Comparison of ENCODE assay signal across 8 mouse cellular contexts in genomic region chr5:121593451-121594401, GRCm38 (mm10). TPM values are rescaled to one million over a fixed set of nuclear protein-coding genes. Genes with fewer than 3 reads are reported as not detected.
A peak's percentile ranks its signal among the peaks of the same experiment; 100 is the strongest.
DNase-seq lines count a peak whose midpoint lies in the region; ATAC-seq and TF ChIP-seq lines count a peak whose summit lies in the region.

Gene Aldh2 (minus strand): TSS chr5:121593824.

- DNase-seq in brain, embryonic 14.5 days (ENCODE audit: low read depth): peak; percentile 90
- DNase-seq in kidney, postnatal 0 days (ENCODE audit: low spot score): peak; percentile 95
- peak; percentile 86 for DNase-seq in liver, embryonic 11.5 days (ENCODE audit: low spot score)
- peak; percentile 79 for DNase-seq in naive thymus-derived CD4-positive, alpha-beta T cell, adult 2 months (ENCODE audit: low read depth)

- H3K9me3 ChIP-seq in erythroblast, embryonic 14.5 days (ENCODE audit: control insufficient read depth, low read length): no peaks in the 10 kb centered on the region
- no peaks in the 10 kb centered on the region for H3K9me3 ChIP-seq in heart, embryonic 12.5 days (replicated peaks)
- no peaks in the 10 kb centered on the region for H3K9me3 ChIP-seq in kidney, postnatal 0 days (replicated peaks; ENCODE audit: low read length)
- H3K9me3 ChIP-seq in liver, embryonic 11.5 days (ENCODE audit: control insufficient read depth, low read length): no peaks in the 10 kb centered on the region
- no peaks in the 10 kb centered on the region for H3K9me3 ChIP-seq in stomach, embryonic 14.5 days (ENCODE audit: control insufficient read depth, low read depth, low read length)

- peak within 1 kb of the TSS; percentile 99 for H3K4me2 ChIP-seq in heart, embryonic 12.5 days
- peak within 1 kb of the TSS; percentile 98 for H3K4me2 ChIP-seq in kidney, postnatal 0 days (ENCODE audit: low read length)
- peak within 1 kb of the TSS; percentile 97 for H3K4me2 ChIP-seq in liver, embryonic 11.5 days
- H3K4me2 ChIP-seq in stomach, embryonic 14.5 days (replicated peaks; ENCODE audit: low read depth, low read length): peak within 1 kb of the TSS; percentile 95

- ATAC-seq in heart, embryonic 12.5 days (ENCODE audit: insufficient number of reproducible peaks, low FRiP score): peak; percentile 87
- peak; percentile 87 for ATAC-seq in kidney, postnatal 0 days (replicated peaks; ENCODE audit: low FRiP score, low read depth)
- ATAC-seq in liver, embryonic 11.5 days (replicated peaks; ENCODE audit: low FRiP score): peak; percentile 90
- ATAC-seq in stomach, embryonic 14.5 days (ENCODE audit: insufficient number of reproducible peaks, insufficient read depth, low FRiP score, low read depth): peak; percentile 84

- peaks cover 7% of the 10 kb centered on the region for H3K36me3 ChIP-seq in C2C12 (ENCODE audit: control insufficient read depth, insufficient read depth)
- no peaks in the 10 kb centered on the region; the same call in 1 of the 2 replicates for H3K36me3 ChIP-seq in erythroblast, embryonic 14.5 days (ENCODE audit: control insufficient read depth)
- H3K36me3 ChIP-seq in heart, embryonic 12.5 days: no peaks in the 10 kb centered on the region
- no peaks in the 10 kb centered on the region for H3K36me3 ChIP-seq in kidney, postnatal 0 days (ENCODE audit: insufficient read depth, low read length)
- no peaks in the 10 kb centered on the region for H3K36me3 ChIP-seq in liver, embryonic 11.5 days (ENCODE audit: control insufficient read depth, insufficient read depth, low read length)
- H3K36me3 ChIP-seq in stomach, embryonic 14.5 days (ENCODE audit: control insufficient read depth, insufficient read depth, low read length): no peaks in the 10 kb centered on the region

- peaks cover 47% of the 10 kb centered on the region for H3K79me2 ChIP-seq in C2C12 (ENCODE audit: control insufficient read depth, insufficient read depth)

- H3K27ac ChIP-seq in heart, embryonic 12.5 days (ENCODE audit: poor library complexity, severe bottlenecking): 0 out of 2 replicates have a peak within 1 kb of the TSS, but pooled peaks have one; percentile 15
- H3K27ac ChIP-seq in kidney, postnatal 0 days: peak within 1 kb of the TSS; percentile 83
- peak within 1 kb of the TSS; percentile 88 for H3K27ac ChIP-seq in liver, embryonic 11.5 days (ENCODE audit: low read depth, low read length)
- peak within 1 kb of the TSS; percentile 74; the same call in 1 of the 2 replicates for H3K27ac ChIP-seq in stomach, embryonic 14.5 days (ENCODE audit: low read length)

- no peaks in the 10 kb centered on the region for H3K27me3 ChIP-seq in C2C12 (ENCODE audit: control insufficient read depth, insufficient read depth, insufficient read length)
- H3K27me3 ChIP-seq in erythroblast, embryonic 14.5 days (ENCODE audit: control insufficient read depth): peaks cover 20% of the 10 kb centered on the region
- H3K27me3 ChIP-seq in heart, embryonic 12.5 days (replicated peaks): no peaks in the 10 kb centered on the region
- no peaks in the 10 kb centered on the region for H3K27me3 ChIP-seq in kidney, postnatal 0 days (ENCODE audit: insufficient read depth, low read length)
- no peaks in the 10 kb centered on the region for H3K27me3 ChIP-seq in liver, embryonic 11.5 days (replicated peaks; ENCODE audit: control insufficient read depth, insufficient read depth, low read length)
- H3K27me3 ChIP-seq in stomach, embryonic 14.5 days (ENCODE audit: control insufficient read depth, insufficient read depth, low read length): no peaks in the 10 kb centered on the region

- TF ChIP-seq CTCF in C2C12 (IDR thresholded peaks at IDR 0.05; ENCODE audit: control insufficient read depth, insufficient read depth, insufficient read length): no peak
- no peak for TF ChIP-seq CTCF in brain, embryonic 14.5 days (IDR thresholded peaks at IDR 0.05; ENCODE audit: borderline replicate concordance, extremely low read depth, insufficient read depth, insufficient read length)
- TF ChIP-seq CTCF in kidney, postnatal 0 days (IDR thresholded peaks at IDR 0.05; ENCODE audit: low read depth): peak; percentile 44

- H3ac ChIP-seq in C2C12 (ENCODE audit: control insufficient read depth, insufficient read length, low read depth): peak within 1 kb of the TSS; percentile 90

- H3K9ac ChIP-seq in heart, embryonic 12.5 days: peak within 1 kb of the TSS; percentile 80
- H3K9ac ChIP-seq in kidney, postnatal 0 days (ENCODE audit: low read depth, low read length): peak within 1 kb of the TSS; percentile 82
- peak within 1 kb of the TSS; percentile 86 for H3K9ac ChIP-seq in liver, embryonic 11.5 days (ENCODE audit: low read depth, low read length)
- H3K9ac ChIP-seq in stomach, embryonic 14.5 days (replicated peaks; ENCODE audit: low read depth, low read length): peak within 1 kb of the TSS; percentile 62

- peak within 1 kb of the TSS; percentile 63 for H3K4me3 ChIP-seq in C2C12 (ENCODE audit: insufficient read depth, poor library complexity, severe bottlenecking)
- H3K4me3 ChIP-seq in erythroblast, embryonic 14.5 days (replicated peaks): peak within 1 kb of the TSS; percentile 83
- H3K4me3 ChIP-seq in heart, embryonic 12.5 days: peak within 1 kb of the TSS; percentile 71
- H3K4me3 ChIP-seq in kidney, postnatal 0 days (replicated peaks; ENCODE audit: low read depth, low read length): peak within 1 kb of the TSS; percentile 66
- peak within 1 kb of the TSS; percentile 89 for H3K4me3 ChIP-seq in liver, embryonic 11.5 days (ENCODE audit: low read depth, low read length)
- peak within 1 kb of the TSS; percentile 71 for H3K4me3 ChIP-seq in stomach, embryonic 14.5 days (ENCODE audit: low read depth, low read length)

- H3K79me3 ChIP-seq in C2C12 (ENCODE audit: low read depth): peaks cover 34% of the 10 kb centered on the region

- H3K4me1 ChIP-seq in erythroblast, embryonic 14.5 days (ENCODE audit: control insufficient read depth): peaks cover 61% of the 10 kb centered on the region
- H3K4me1 ChIP-seq in heart, embryonic 12.5 days (replicated peaks): peaks cover 35% of the 10 kb centered on the region
- H3K4me1 ChIP-seq in kidney, postnatal 0 days (replicated peaks; ENCODE audit: insufficient read depth, low read length): peaks cover 11% of the 10 kb centered on the region
- H3K4me1 ChIP-seq in liver, embryonic 11.5 days (replicated peaks; ENCODE audit: control insufficient read depth, insufficient read depth, low read length): peaks cover 29% of the 10 kb centered on the region
- H3K4me1 ChIP-seq in stomach, embryonic 14.5 days (ENCODE audit: control insufficient read depth, insufficient read depth, low read length): peaks cover 9% of the 10 kb centered on the region; the same call in 1 of the 2 replicates

- WGBS in heart, embryonic 12.5 days: 4% methylated on average over 47 of the region's 47 CpGs
- 4% methylated on average over 47 of the region's 47 CpGs for WGBS in kidney, postnatal 0 days
- WGBS in liver, embryonic 11.5 days: 2% methylated on average over 47 of the region's 47 CpGs
- WGBS in stomach, embryonic 14.5 days: 2% methylated on average over 47 of the region's 47 CpGs

- peak; percentile 27; the same call in 1 of the 2 replicates for TF ChIP-seq POLR2A in brain, embryonic 14.5 days (IDR thresholded peaks at IDR 0.05; ENCODE audit: borderline replicate concordance, extremely low read depth, insufficient read depth, insufficient read length, poor library complexity, severe bottlenecking)

TF ChIP-seq in C2C12, 6 proteins besides CTCF, POLR2A, EP300 and RAD21:
- TF ChIP-seq CEBPB (IDR thresholded peaks at IDR 0.05; ENCODE audit: low read depth): no peak
- TF ChIP-seq MAX (IDR thresholded peaks at IDR 0.05): peak; percentile 57
- no peak for TF ChIP-seq MYOD1 (IDR thresholded peaks at IDR 0.05; ENCODE audit: control insufficient read depth, insufficient read length, low read depth)
- peak; percentile 97 for TF ChIP-seq USF1 (IDR thresholded peaks at IDR 0.05; ENCODE audit: low read depth)
- no peak for TF ChIP-seq FOSL1 (IDR thresholded peaks at IDR 0.05; ENCODE audit: insufficient read depth, low read length, poor library complexity, severe bottlenecking)
- TF ChIP-seq MYOG (IDR thresholded peaks at IDR 0.05; ENCODE audit: control insufficient read depth, extremely low read depth, insufficient read length): no peak

RNA-seq across cellular contexts. Expression of gene Aldh2, which starts in this region (rescaled TPM):
- polyA plus RNA-seq in C2C12 (2012; fragmentation: generic; extraction: Trizol): 225 TPM
- polyA plus RNA-seq in brain, embryonic 14.5 days (2012; rRNA removed): 141 and 169 TPM in 2 replicates
- polyA plus RNA-seq in erythroblast, embryonic 14.5 days (2012): 11.0 and 12.8 TPM in 2 replicates
- polyA plus RNA-seq in heart, embryonic 12.5 days (2016; fragmentation: Nextera tagmentation; extraction: Ambion mirVana): 64.0 and 72.0 TPM in 2 replicates
- 203 and 226 TPM in 2 replicates for polyA plus RNA-seq in kidney, postnatal 0 days (2015; fragmentation: Nextera tagmentation; extraction: Ambion mirVana)
- 88.7 and 97.3 TPM in 2 replicates for polyA plus RNA-seq in liver, embryonic 11.5 days (2014; fragmentation: Nextera tagmentation; extraction: Ambion mirVana)
- polyA plus RNA-seq in stomach, embryonic 14.5 days (2014; fragmentation: Nextera tagmentation; extraction: Ambion mirVana): 68.4 and 74.6 TPM in 2 replicates

Comparison
In these comparisons a context has a peak if more than half of its experiments do, and no peak if none do; other contexts are left out.
1. Peak in every context shown above with its lines: DNase-seq, ATAC-seq, H3K4me3 ChIP-seq and H3K27ac ChIP-seq.
2. H3K27ac ChIP-seq: peak in every context shown above with its lines; median percentile 88 in liver, embryonic 11.5 days; 83 in kidney, postnatal 0 days; 74 in stomach, embryonic 14.5 days; 15 in heart, embryonic 12.5 days.